Mouse (Mus musculus): Measurements from ENCODE around the gene Dtx4.
A peak's percentile ranks its signal among the peaks of the same experiment; 100 is the strongest.

Gene Dtx4

DNA sequence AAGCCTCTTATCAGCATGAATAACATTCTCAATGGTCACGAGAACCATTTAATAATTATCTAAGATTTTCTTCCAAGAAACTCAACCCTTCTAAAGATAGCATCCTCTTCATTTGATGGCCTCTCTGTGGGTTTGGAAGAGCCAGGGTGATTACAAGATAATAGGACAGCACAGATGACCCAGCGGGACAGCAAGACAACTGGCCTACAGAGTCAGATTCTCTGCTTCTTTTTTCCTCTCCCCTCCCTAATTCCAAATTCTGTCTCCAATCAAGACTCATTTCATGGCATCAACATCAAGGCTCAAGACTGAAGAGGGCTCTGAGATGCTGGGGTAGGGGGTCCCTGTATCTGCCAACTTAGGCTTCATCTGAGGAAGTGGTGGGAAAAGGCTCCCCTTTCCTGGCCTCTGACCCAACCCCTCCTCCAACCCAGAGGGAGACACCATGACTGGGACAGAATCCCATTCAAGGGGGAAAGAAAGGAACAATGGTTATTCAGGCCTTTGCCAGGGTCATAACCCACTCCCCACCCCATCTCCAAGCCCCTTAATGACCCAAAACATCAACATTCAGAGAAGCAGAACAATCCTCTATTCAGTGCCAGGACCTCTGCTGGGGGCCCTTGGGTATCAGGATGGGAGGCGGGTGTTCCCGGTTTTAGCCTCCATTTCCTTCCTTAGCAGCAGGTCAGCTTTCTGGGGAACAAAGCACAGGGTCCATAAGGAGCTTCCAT lies 7.6 kb downstream of the Dtx4 start:
- DNase-seq = no peak

- DNase-seq = no peak
Measured at GRCm38 (mm10) chr19:12491636-12492035, 9.6 kb downstream of the Dtx4 start.

- no peak for DNase-seq
Measured at GRCm38 (mm10) chr19:12489675-12490570, 11.3 kb downstream of the Dtx4 start.

GRCm38 (mm10) chr19:12488969-12489674 lies 12.1 kb downstream of the Dtx4 start:
- no peak for DNase-seq

GRCm38 (mm10) chr19:12488205-12488966 lies 12.9 kb downstream of the Dtx4 start:
- no peak for DNase-seq

- DNase-seq = no peak
Measured at GRCm38 (mm10) chr19:12487511-12488204, 13.6 kb downstream of the Dtx4 start.

DNA sequence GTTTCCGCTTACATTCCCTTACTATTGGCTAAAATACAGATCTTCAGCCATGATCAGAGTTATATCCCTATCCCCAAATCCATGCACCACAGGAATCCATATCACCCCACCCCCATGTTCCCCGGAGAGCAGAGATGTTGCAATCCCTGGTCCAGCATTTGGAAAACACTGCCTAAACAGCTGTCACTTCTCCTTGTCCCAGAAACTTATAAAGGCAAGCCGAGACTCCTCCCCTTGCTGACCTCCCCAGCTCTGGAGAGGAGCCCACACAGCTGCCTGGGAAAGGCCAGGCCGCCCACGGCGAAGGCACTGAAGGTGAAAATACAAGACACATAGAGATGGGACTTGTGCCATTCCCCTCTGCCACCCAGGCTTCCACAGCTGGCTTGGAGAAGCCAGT lies 14.4 kb downstream of the Dtx4 start:
- DNase-seq = no peak

DNA sequence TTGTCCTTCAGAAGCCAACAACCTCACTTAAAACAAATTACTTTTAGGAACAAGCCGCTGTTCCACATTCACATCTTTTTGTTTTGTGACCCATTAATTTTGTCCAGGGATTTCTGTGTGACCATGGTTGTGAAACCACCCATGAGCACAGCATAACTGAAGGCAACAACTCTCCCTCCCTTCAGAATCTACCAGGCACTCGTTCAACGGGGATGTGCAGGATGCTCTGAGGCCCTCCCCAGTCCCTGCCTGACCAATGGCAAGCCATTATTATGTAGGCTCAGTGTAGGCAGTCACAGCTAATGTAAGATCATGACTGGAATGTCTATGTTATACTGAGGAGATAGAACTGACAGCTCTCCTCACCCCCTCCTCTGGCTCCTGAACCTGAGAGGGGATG lies 15.6 kb downstream of the Dtx4 start:
- no peak for DNase-seq

- no peak for DNase-seq
Measured at GRCm38 (mm10) chr19:12485223-12485622, 16.0 kb downstream of the Dtx4 start.

GRCm38 (mm10) chr19:12484210-12484609 lies 17.0 kb downstream of the Dtx4 start:
- no peak for DNase-seq

GRCm38 (mm10) chr19:12483782-12484181 lies 17.5 kb downstream of the Dtx4 start:
- DNase-seq = no peak

GRCm38 (mm10) chr19:12478369-12478768 lies 22.9 kb downstream of the Dtx4 start:
- no peak for DNase-seq

GRCm38 (mm10) chr19:12476721-12477270 lies 24.5 kb downstream of the Dtx4 start:
- no peak for DNase-seq

GRCm38 (mm10) chr19:12475380-12476250 lies 25.6 kb downstream of the Dtx4 start:
- peak; percentile 82 for DNase-seq

DNA sequence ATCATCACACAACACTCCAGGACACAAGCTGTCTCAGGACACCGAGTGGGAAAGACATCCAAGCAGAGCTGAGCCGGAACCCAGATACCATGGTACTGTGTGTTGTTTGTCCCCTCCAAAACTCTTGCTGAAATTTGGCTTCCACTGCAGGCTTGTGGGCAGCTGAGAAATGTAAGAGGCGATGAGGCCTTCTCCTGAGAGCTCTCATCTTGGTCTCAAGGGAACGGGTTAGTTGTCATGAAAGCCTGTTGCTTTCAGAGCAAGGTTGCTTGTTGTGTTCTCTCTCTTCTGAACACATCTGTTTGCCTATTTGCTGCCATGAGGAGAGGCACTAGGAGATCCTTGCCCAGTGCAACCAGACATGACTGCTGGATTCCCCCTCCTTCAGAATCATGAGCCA lies 27.3 kb downstream of the Dtx4 start:
- DNase-seq = no peak

DNA sequence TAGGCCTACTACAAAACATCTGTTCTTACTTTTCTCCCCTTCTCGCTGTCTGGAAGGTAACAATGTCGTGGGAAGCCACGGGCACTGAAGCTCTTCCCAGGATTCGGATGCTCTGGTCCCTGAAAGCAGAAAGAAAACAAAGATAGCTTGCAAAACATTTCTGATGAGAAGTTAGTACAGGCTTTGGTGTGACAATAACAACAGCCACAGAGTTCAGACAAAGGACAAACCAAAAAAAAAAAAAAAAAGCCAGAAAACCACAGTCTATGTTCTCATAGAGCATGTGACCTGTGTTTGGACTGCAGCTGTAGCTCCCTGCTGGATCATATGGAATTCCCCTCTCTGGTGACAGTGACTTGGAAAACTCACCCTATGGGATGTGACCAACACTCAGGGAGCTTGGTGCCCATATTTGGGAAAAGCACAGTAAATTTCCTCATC lies 28.0 kb downstream of the Dtx4 start:
- no peak for DNase-seq

- DNase-seq = no peak
Measured at GRCm38 (mm10) chr19:12472381-12472976, 28.8 kb downstream of the Dtx4 start.

DNA sequence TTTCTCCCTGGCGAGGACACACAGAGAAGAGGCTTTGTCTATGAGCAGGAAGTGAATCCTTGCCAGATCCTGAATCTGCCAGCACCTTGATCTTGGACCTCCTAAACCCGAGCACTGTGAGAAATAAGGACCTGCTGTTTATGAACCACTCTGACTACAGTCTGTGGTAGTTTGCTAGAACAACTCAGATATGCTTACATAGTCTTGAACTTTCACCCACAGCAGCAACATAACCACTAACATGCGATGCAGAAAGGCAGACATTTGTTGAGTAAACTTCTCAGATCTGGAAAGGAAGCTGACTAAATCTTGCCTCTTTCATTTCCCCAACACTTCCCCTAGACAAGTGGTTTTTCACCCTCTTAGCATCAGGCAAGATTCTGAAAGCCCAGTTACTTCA lies 29.4 kb downstream of the Dtx4 start:
- no peak for DNase-seq

GRCm38 (mm10) chr19:12467436-12467835 lies 33.8 kb downstream of the Dtx4 start:
- peak; percentile 41 for DNase-seq

- DNase-seq = peak; percentile 41
Measured at GRCm38 (mm10) chr19:12466204-12466603, 35.0 kb downstream of the Dtx4 start.

Data from right cerebral cortex, postnatal 4 days (tissue).